Mouse (Mus musculus) megakaryocyte-erythroid progenitor cell, adult 5-6 weeks (primary cell): Measurements from ENCODE around the gene Macf1. TPM values are rescaled to one million over a fixed set of nuclear protein-coding genes. Genes with fewer than 3 reads are reported as not detected.

Source experiments
- ATAC-seq: replicated peaks from 2 replicates; pipeline ENCODE4 v1.8.0; 2016; ENCODE audit warnings: mild to moderate bottlenecking, inconsistent platforms; ENCODE audit not compliant: severe bottlenecking, poor library complexity, low FRiP score, low TSS enrichment
- total RNA-seq, 2 experiments: library from RNA; stranded (forward) in 1 of 2; stranded (reverse) in 1 of 2; fragments of 200-1000, 215-1000 nt in 1 of 2; fragments of >200 nt in 1 of 2; fragmentation: Nextera tagmentation in 1 of 2; gene quantifications; 2 replicates each; pipeline ENCODE4 v1.2.3; 2014 to 2017

Macf1 gene
- total RNA-seq, 2 experiments from 2014 or later: 101 to 111 TPM

- peak; percentile 72 for ATAC-seq
These were observed 258.4 kb downstream of the Macf1 start for GRCm38 (mm10) chr4:123425672-123426272.

- ATAC-seq: no peak
These were observed 260.1 kb downstream of the Macf1 start for GRCm38 (mm10) chr4:123424050-123424449.

- ATAC-seq: peak; percentile 85
These were observed 261.3 kb downstream of the Macf1 start for GRCm38 (mm10) chr4:123422828-123423227.

- ATAC-seq: peak; percentile 62
These were observed 266.1 kb downstream of the Macf1 start for GRCm38 (mm10) chr4:123418032-123418431.

- no peak for ATAC-seq
These were observed 266.7 kb downstream of the Macf1 start for GRCm38 (mm10) chr4:123417478-123417877.

- ATAC-seq: no peak
These were observed 267.3 kb downstream of the Macf1 start for GRCm38 (mm10) chr4:123416829-123417228.

GRCm38 (mm10) chr4:123415566-123415965 lies 268.6 kb downstream of the Macf1 start:
- no peak for ATAC-seq

GRCm38 (mm10) chr4:123413876-123414275 lies 270.3 kb downstream of the Macf1 start:
- ATAC-seq: no peak

- ATAC-seq: no peak
These were observed 271.2 kb downstream of the Macf1 start for GRCm38 (mm10) chr4:123412981-123413380.

- no peak for ATAC-seq
These were observed 271.7 kb downstream of the Macf1 start for GRCm38 (mm10) chr4:123412528-123412878.

- peak; percentile 76 for ATAC-seq
These were observed 272.2 kb downstream of the Macf1 start for GRCm38 (mm10) chr4:123411732-123412527.

GRCm38 (mm10) chr4:123411006-123411731 lies 273.0 kb downstream of the Macf1 start:
- peak; percentile 29 for ATAC-seq

- ATAC-seq: no peak
These were observed 274.4 kb downstream of the Macf1 start for GRCm38 (mm10) chr4:123409752-123410151.

GRCm38 (mm10) chr4:123409034-123409692 lies 275.0 kb downstream of the Macf1 start:
- no peak for ATAC-seq

- ATAC-seq: 0 out of 2 replicates have a peak, but pooled peaks have one; percentile 11
These were observed 276.4 kb downstream of the Macf1 start for GRCm38 (mm10) chr4:123407792-123408191.

GRCm38 (mm10) chr4:123404056-123404455 lies 280.1 kb downstream of the Macf1 start:
- ATAC-seq: no peak

GRCm38 (mm10) chr4:123402244-123402643 lies 281.9 kb downstream of the Macf1 start:
- ATAC-seq: no peak

- no peak for ATAC-seq
These were observed 282.9 kb downstream of the Macf1 start for GRCm38 (mm10) chr4:123401265-123401664.

GRCm38 (mm10) chr4:123397643-123398434 lies 286.3 kb downstream of the Macf1 start:
- no peak for ATAC-seq
